Mouse (Mus musculus): ENCODE data around the gene Vmn1r226. TPM values are rescaled to one million over a fixed set of nuclear protein-coding genes. Genes with fewer than 3 reads are reported as not detected.

Gene Vmn1r226
- not detected for total RNA-seq (2021)
- long read RNA-seq, experiment 1 = 0 reads
- long read RNA-seq, experiment 2 = 0 reads

DNA sequence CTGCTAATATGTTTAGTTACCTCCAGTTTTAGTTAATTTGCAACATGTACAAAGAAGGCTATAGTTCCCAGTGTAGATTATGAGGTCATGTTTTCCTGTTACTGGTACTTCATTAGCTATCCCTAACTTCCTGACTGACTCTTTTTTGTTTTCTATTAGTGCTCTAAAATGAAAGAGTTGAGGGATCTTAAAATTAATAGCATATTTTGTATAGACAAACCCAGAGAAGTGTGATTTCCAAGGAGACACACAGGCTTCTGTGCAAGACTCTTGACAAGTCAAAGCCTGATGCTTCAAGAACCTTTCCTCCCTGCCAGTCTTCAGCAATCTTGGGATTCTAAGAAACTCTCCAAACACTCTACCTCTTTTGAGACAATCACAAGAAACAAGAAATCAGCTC is at the start of gene Vmn1r226:
Gene Vmn1r226, plus strand, starts transcription at position 301 of the 400 bp plus-strand sequence.
- DNase-seq (ENCODE audit: low spot score in 2 of 2) = no peak

DNA sequence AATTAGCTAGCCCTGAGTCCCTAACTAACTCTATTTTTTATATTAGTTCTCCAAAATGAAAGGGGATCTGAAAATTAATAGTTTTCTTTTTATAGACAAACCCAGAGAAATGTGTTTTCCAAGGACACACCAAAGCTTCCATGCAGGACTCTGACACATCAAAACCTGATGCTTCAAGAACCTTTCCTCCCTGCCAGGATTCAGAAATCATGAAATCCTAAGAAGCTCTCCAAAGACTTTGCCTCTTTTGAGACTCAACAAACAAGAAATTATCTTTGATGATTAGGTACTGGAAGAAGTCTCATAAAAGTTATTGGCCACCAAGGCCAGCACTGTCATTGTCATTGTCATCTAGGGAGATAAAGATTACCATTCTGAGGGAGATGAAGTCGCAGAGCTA is 46.9 kb downstream of the Vmn1r226 start, which contains the start of gene Vmn1r227:
Gene Vmn1r227, plus strand, starts transcription at position 301 of the 400 bp plus-strand sequence.
- no peak for DNase-seq (ENCODE audit: low spot score in 2 of 2)

Other genes with a start within 250 kb of the Vmn1r226 start
- not detected for gene Vmn2r108, start 201.5 kb upstream of the Vmn1r226 start, total RNA-seq (2021)
- not detected for gene Vmn1r225, start 184.7 kb upstream of the Vmn1r226 start, total RNA-seq (2021)
- not detected for gene Vmn2r109, start 118.1 kb upstream of the Vmn1r226 start, total RNA-seq (2021)
- not detected for gene Vmn2r110, start 86.4 kb upstream of the Vmn1r226 start, total RNA-seq (2021)
- gene Fpr-rs3, start 58.0 kb upstream of the Vmn1r226 start, total RNA-seq (2021) = not detected
- not detected for gene Vmn1r227, start 47.0 kb downstream of the Vmn1r226 start, total RNA-seq (2021)
- not detected for gene Vmn1r228, start 103.3 kb downstream of the Vmn1r226 start, total RNA-seq (2021)
- not detected for gene Vmn1r229, start 128.7 kb downstream of the Vmn1r226 start, total RNA-seq (2021)
- gene Vmn1r230, start 157.6 kb downstream of the Vmn1r226 start, total RNA-seq (2021) = not detected
- gene Vmn1r231, start 222.2 kb downstream of the Vmn1r226 start, total RNA-seq (2021) = not detected
- not detected for gene Vmn1r232, start 236.9 kb downstream of the Vmn1r226 start, total RNA-seq (2021)

Measured in adrenal gland, adult 18-20 months (tissue).